Mouse (Mus musculus) layer of hippocampus, postnatal 25 days (tissue): ENCODE results near the gene Pla1a. TPM values are rescaled to one million over a fixed set of nuclear protein-coding genes. Genes with fewer than 3 reads are reported as not detected.
"Not testable (repeated sequence)": the region's sequence is repeated elsewhere in the genome, so short reads cannot be mapped to it uniquely, and the experiment has no call there.

Experiments used
- DNase-seq, 2 experiments: peaks; one replicate each; pipeline ENCODE4 v3.0.0; 2022; ENCODE audit warnings: mixed read lengths in 2 of 2, low spot score in 1 of 2; ENCODE audit errors: extremely low spot score in 1 of 2
- total RNA-seq, 2 experiments: library from RNA; stranded (reverse); gene quantifications; 2 replicates each; pipeline ENCODE4 v1.2.3; 2021

The Pla1a gene
- under 1 TPM; 0.35 to 0.98 TPM for total RNA-seq

- DNase-seq: no peak
These were observed at the start of gene Pla1a for GRCm38 (mm10) chr16:38432498-38433425. Gene Pla1a (minus strand): TSS chr16:38433145.

- no peak for DNase-seq
These were observed 48.4 kb upstream of the Pla1a start for GRCm38 (mm10) chr16:38481327-38481726.

- DNase-seq: no peak
These were observed 45.4 kb upstream of the Pla1a start for GRCm38 (mm10) chr16:38478296-38478695.

GRCm38 (mm10) chr16:38477241-38477608 lies 44.3 kb upstream of the Pla1a start:
- not testable (repeated sequence) for DNase-seq

GRCm38 (mm10) chr16:38476312-38477240 lies 43.6 kb upstream of the Pla1a start:
- DNase-seq: peak in 1 of 2 experiments; percentile 9

- no peak for DNase-seq
These were observed 42.9 kb upstream of the Pla1a start for GRCm38 (mm10) chr16:38475681-38476311.

- DNase-seq: no peak
These were observed 41.8 kb upstream of the Pla1a start for GRCm38 (mm10) chr16:38474677-38475286.

- DNase-seq: no peak
These were observed 40.7 kb upstream of the Pla1a start for GRCm38 (mm10) chr16:38473661-38474060.

GRCm38 (mm10) chr16:38472507-38472873 lies 39.5 kb upstream of the Pla1a start:
- DNase-seq: no peak

GRCm38 (mm10) chr16:38471697-38472506 lies 39.0 kb upstream of the Pla1a start:
- no peak for DNase-seq

- no peak for DNase-seq
These were observed 36.5 kb upstream of the Pla1a start for GRCm38 (mm10) chr16:38469437-38469836.

GRCm38 (mm10) chr16:38468706-38469018 lies 35.7 kb upstream of the Pla1a start:
- DNase-seq: no peak

- DNase-seq: no peak
These were observed 35.2 kb upstream of the Pla1a start for GRCm38 (mm10) chr16:38467917-38468705.

- no peak for DNase-seq
These were observed 34.4 kb upstream of the Pla1a start for GRCm38 (mm10) chr16:38467091-38467916.

GRCm38 (mm10) chr16:38466089-38466488 lies 33.1 kb upstream of the Pla1a start:
- DNase-seq: no peak

GRCm38 (mm10) chr16:38463305-38463704 lies 30.4 kb upstream of the Pla1a start:
- DNase-seq: no peak

- DNase-seq: no peak
These were observed 29.2 kb upstream of the Pla1a start for GRCm38 (mm10) chr16:38462161-38462560.

GRCm38 (mm10) chr16:38461749-38462148 lies 28.8 kb upstream of the Pla1a start:
- no peak for DNase-seq
